Mouse (Mus musculus): Measurements from ENCODE around the gene Lingo3.

Gene Lingo3

DNA sequence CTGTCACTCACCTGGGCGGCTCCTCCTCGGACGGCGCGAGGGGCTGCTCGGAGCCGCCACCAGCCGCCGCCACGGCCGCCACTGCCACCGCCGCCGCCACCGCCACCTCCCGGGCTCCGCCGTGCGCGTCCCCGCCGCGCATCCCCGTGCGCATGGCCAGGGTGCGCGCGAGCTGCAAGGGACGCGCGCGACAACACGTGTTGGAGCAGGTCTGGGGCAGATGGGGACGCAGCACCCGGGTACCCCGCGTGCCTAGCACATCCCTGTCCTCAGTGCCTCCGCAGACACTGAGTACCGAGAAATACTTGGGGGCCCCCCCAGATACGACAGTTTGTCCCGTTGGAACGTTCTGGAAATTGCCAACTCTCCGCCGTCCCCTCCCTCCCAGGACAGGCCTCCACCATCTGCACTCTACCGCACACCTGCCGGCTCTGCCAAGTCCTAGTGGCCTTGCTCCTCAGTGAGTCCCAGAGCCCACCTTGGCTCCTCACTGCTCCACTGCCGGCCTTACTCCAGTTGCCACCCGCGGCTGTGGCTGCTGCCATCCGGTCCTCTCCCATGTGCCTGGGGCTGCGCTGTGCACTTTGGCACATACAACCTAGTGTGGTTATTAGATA, at the start of gene Lingo3:
TSS of gene Lingo3 (minus strand) at position 109 of the 617 bp plus-strand sequence.
- no peak for DNase-seq

DNA sequence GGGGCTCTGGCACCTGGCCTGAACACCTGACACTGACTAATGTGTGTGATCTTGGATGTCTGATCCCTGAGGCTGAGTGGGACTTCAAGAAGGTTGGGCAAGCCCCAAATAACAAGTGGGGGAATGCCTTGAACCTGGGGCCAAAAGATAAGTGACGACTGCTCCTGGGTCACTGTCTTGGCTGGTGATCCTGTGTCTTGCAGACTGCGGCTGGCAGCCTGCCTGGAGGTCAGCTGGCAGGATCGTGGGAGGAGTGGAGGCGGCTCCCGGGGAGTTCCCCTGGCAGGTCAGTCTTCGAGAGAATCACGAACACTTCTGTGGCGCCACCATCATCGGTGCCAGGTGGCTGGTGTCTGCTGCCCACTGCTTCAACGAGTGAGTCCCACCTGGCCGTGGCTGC, 43.3 kb upstream of the Lingo3 start:
- DNase-seq = peak; percentile 84

DNA sequence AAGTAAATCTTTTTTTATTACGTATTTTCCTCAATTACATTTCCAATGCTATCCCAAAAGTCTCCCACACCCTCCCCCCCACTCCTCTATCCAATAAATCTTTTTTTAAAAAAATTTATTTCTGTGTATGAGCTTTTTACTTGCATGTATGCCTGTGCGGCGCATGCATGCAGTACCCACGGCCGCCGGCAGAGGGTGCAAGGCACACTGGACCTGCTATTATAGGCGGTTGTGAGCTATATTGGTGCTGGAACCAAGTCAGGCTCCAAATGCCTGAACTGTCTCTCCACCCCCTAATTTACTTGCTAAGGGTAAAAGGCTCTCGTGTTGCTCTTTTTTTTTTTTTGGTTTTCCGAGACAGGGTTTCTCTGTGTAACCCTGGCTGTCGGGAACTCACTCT, 37.5 kb upstream of the Lingo3 start:
- peak; percentile 82 for DNase-seq

DNA sequence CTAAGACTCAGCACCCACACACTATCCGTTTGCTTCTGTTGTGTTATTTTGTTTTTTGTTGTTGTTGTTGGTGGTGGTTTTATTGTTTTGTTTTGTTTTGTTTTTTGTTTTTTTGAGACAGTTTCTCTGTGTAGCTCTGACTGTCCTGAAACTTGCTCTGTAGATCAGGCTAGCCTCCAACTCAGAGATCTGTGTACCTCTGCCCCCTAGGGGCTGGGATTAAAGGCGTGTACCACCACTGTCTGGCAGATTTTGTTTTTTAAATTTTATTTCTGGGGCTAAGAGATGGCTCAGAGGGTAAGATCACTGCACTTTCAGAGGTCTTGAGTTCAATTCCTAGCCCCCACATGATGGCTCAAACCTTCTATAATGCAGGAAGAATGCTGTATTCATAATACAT, 37.1 kb upstream of the Lingo3 start:
- DNase-seq = no peak

DNA sequence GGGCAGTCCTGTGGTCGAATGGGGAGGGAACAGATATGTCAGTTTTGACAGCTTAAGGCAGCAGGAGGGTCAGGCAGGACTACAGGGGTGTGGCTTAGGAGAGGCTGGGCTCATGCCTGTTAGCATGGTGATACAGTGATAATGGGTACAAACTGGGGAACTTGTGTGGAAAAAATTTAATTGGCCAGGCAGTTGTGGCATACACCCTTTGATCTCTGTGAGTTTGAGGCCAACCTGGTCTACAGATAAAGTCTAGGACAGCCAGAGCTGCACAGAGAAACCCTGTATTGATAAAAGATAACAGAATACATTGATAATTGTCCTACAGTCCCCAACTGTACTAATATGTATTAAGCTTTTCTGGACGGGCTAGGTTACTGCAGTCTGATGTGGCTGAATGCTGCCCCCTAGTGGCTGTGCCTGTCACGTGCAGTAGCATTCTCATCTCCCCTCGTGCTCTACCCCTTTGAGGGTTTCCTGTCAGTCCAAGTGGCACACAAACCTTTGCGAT, 36.3 kb upstream of the Lingo3 start:
- DNase-seq = peak; percentile 71

DNA sequence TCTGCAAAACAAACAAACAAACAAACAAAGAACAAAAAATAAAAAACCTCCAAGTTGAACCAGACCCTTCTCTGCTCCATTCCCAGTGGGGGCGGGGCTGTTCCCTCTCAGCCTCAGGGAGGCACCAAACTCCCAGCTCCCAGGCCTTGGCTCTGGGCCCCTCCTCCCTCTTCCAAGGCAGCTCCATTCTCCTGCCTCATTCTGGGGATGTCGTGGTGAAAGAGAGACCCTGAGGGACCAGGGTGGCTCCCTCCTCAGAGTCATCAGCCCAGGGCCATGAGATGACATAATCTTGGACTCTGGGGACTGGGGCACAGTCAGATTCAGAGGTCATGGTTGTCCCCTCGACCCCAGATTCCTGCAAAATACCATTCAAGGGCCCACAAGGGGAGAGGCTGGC, 32.8 kb upstream of the Lingo3 start:
- no peak for DNase-seq

DNA sequence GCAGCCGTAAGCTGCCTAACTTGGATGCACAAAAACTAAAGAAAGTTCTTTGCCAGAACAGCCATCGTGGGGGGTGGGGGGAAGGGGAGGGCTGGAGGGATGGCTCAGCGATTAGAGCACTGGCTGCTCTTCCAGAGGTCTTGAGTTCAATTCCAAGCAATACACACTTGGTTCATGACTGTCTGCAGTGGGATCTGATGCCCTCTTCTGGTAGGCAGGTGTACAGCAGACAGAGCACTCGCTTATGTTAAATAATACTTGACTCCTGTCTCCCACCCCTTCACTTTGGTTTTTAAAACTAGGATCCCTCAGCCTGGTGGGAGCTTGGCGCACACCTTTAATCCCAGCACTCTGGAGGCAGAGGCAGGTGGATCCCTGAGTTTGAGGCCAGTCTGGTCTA, 32.2 kb upstream of the Lingo3 start:
- DNase-seq = peak; percentile 67

DNA sequence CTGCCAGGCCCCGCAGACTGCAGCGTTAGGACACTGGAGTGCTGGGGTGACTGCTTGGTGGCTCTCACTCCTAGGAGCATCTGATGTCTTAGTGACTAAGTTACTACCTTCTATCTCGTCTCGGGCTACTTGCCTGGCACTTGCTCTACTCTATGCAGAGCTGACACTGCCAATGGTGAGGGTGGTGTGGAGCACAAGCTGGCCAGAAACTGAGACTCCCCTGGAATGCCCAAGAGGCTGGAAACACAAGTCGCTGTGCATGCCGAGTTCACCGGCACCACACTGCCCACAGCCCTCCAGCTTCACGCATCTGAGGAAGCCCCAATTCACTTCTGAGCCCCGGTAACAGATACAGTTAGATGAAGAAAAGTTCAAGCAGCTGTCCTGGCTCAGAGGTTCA, 30.2 kb upstream of the Lingo3 start:
- DNase-seq = no peak

DNA sequence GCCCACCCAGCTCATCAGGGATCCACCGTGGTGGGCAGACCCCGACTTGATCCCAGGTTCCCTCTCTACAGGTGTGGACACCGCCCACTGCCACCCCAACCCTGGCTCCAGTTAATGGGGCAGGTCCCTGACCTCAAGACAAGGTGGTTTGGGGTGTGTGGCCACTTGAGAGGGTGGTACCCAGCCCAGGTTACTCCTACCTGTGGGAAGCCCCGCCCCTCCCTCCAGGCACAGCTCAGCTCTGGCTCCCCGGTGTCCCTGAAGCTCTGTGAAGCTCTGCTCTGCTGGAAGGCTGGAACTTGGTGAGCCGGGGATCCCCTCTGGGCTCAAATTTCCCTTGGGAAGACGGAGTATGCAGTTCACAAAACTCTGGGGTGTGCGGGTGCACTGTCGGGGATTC, 27.7 kb upstream of the Lingo3 start, which contains the start of gene Tmprss9:
TSS of gene Tmprss9 (plus strand) at position 268 of the 400 bp plus-strand sequence.
- peak; percentile 36 for DNase-seq

DNA sequence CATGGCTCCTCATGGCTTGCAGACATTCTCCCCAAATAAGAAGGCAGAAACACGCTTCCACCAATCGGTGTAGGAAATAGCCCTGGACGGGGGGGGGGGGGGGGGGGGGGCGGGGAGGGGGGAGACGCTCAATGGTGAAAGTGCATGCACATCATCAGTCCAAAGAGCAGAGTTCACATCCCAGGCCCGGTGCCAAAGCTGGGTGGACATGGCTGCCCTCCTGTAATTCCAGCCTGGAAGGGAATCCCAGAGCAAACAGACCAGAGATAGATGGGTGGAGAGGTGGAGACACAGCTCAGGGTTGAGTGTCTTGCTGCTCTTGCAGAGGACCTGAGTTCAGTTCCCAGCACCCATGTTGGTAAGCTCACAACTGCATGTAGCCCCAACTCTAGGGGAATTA, 27.2 kb upstream of the Lingo3 start:
- DNase-seq = peak; percentile 92

DNA sequence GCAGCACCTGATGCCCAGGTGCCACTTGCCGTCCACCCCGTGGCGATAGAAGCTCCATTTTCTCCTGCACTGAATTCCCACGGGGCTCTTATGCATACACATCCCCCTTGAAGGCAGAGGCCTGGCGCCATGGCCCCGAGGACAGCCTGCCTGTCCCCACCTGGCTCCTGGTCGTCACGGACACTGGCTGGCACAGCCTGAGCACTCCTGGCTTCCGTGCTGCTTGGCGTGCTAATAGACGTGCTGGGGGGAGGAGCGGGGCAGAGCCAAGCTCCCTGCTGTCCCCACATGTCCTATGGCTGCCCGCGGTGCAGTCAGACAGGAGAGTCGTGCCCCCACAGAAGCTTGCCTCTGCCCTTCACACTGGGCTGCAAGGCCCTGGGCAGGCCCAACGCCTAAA, 20.6 kb upstream of the Lingo3 start:
- DNase-seq = no peak

DNA sequence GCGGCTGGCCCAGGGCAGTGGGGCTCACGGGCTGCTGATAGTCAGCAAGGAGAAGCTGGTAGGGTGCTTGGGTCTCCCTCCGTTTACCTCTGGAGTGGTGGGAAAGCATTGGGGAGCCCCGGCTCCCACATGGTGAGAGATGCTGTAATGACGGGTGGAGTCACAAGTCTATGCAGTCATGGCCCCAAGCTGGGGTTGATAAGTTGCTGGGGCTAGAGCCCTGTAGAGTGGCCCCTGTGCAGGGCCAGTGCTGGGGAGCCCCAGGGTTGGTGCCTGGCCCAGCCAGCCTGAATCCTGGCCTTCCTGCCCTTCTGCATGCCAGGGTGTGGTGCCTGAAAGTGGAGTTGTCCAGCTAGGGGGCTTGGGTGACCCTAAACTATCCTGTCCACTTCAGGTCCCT, 18.5 kb upstream of the Lingo3 start:
- no peak for DNase-seq

DNA sequence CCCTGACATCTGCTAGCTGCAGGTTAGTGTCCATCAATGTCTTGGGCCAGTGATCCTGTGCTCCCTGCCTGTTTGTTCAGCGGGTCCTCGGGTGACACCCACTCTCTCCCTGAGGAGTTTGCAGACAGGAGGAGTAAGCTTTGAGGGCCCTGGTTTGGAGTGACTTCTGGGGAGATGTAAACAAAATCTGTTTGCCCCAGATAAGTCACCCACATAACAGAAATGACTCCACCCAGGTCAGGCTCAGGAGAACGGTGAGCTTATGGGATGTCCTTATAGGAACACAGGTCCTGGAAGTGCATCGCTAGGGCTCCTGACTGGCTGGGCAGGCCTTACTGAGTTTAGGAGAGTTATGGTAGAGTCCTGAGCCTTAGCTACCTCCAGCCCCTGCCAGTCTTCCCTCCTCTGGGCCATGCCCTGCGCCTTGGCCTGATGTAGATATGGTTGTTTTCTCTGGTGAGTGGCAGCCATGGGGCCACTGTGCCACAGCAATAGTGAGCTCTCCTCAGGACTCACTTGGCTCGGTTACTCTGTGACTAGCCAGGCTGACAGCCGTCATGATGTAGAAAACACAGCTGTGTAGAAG, 14.6 kb upstream of the Lingo3 start:
- DNase-seq = no peak

DNA sequence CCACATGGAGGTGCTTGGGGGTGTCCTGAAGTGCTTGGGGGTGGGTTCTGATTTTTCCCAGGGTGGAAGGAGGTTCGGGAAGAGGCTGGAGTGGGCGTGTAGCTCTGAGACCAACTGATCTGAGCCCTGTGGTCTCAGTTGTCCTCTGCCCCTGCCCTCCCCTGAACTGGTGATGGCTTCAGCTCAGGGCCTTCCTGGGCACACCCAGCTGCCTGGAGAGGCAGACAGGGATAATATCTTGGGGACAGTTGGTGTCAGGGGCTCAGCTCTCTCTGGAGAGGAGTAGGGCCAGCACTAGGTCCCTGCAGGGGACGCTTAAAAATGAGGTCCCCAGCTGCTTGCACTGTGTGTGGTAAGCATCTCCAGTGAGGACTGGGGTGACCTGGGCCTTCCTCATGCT, 14.0 kb upstream of the Lingo3 start:
- DNase-seq = no peak

DNA sequence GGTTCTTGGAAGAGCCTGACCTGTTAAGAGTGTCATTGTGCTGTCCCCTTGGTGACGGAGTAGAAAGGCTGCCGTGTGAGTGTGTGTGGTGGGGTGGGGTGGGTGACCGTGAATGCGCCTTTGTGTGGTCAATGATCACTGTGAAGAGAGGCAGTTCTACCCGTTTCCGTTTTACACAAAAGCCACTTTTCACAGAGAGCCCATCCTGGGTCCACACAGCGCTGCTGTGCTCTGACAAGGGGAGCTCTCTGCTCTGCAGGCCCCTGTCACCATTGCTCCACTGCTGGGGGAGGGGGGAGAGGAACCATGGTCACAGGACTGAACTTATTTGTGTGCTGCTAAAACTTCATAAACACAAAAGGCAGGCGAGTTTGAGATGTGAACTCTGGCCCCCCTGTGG, 13.5 kb upstream of the Lingo3 start:
- no peak for DNase-seq

DNA sequence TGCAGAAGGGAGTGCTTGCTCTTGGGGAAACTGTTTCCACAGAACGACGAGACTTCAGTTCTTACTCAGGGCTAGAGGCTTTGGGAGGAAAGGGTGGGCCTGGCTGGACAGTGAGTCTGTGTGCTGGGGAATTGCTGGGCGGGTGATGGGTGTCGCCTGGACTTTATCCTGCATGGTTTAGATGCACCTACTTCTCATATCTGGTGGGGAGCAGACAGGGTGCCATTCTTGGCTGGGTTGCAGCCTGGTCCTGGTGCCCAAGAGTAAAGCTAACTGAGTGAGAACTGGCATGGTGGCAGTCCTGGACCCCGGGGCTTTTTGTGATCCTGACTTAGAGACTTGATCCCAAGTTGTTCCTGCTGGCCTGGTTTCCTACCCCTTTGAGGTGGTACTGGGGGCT, 13.1 kb upstream of the Lingo3 start:
- no peak for DNase-seq

DNA sequence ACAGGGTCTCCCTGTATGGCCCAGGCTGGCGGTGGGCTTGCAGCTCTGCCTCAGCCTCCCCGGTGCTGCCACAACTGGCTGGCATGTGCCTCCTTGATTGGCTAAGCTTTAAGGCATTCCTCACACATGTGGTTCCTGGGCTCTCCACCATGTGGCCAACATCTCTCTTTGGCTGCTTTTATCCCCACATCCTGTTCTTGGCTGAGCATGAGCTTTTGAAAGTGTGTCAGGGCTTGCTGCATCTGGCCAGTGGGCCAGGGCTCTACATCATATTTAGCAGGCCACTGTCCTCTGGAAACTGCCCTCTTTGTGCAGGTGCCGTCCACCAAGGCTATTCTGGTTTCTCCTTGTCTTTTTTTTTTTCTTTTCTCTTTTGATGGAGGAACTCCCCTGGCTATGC, 12.4 kb upstream of the Lingo3 start:
- no peak for DNase-seq

DNA sequence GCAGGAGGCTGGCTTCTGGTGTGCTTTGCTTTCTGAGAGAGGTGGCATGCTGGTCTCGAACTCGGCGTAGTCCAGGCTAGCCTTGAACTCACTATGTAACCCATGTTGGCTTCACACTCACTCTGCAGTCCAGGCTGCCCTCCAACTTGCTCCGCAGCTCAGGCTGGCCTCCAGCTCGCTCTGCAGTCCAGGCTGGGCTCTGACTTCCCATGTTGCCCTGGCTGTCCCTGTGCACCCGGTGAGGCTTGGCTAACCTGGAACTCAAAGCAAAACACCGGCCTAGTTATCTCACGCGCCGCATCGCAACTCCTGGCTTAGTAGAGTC, 11.9 kb upstream of the Lingo3 start:
- DNase-seq = no peak

DNA sequence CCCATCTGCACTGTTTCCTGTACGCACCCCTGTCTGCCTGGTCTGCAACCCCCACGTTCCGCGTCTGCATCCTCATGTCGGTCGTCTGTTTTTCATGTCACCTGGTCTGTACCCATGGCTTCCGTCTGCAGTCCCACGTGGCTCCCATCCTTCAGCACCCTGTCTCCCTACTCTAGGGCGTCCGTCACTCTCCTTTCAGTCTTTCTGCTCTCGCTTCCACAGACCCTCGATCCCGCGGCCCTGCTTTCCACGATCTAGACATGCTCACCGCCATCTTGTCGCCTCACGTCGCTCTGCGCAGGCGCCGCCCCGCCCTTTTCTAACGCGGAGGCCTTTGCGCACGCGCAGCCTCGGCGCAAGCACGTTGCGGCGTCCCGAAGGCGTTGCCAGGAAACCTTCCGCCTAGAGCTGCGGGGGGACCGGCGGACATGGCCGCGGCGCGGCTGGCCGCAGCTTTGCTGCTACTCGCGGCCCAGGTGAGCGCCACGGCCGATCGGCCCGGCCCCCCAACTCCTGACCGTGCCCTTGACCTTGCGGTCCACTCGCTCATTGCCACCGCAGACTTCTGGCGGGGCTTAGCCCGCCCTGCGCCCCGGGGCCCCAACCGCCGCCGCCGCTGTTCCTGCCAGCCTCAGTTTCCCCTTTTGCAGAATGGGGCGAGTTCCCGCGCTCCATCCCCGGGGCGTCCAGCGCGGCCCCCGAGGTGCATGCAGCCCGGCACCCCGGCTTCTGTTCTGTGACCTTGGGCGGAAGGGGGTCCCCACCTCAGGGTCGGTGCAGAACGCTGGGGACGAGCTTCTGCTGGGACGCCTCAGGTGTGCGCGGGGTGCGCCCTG, 11.3 kb upstream of the Lingo3 start, which contains the start of the genes Lsm7 and Sppl2b:
TSS of gene Lsm7 (minus strand) at position 297 of the 836 bp plus-strand sequence.
TSS of gene Sppl2b (plus strand) at position 363 of the 836 bp plus-strand sequence.
- DNase-seq = peak; percentile 96

DNA sequence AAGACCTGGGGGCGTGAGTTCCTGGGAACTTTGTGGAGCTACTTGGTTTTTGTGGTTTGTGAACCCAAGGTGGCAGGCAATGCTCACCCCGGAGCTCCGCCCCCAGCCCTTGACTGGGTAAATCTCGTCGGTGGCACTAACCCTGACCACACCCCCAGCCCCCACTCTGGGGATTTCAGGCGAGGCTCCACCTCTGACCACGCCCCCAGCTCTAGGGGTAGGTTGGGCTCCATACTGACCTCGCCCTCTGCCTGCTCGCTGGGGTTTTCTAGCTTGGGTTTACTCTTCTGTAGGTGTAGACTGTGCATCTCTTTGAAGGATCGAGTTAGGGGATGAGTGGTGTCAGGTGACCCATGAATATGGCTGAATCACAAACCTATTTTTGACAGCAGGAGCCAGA, 4.7 kb upstream of the Lingo3 start:
- peak; percentile 60 for DNase-seq

DNA sequence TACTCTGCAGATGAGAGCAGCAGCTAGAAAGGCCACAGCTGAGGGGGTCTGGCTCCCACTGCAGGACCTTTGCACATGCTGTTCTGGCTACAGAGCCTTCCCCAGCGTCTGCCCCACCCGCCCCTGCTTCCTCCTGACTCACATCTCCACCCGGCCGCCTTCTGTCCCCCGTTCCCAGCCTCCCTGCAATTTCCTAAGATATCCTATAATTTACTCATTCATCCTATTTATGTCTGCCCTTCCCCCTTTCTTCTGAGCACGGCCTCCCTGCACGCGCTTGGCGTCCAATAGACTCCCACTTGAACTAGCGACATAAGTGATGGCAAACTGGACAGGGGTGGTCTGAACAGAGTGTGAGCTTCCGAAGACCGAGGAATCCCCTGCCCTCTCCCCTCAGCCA, 1.9 kb upstream of the Lingo3 start:
- no peak for DNase-seq

DNA sequence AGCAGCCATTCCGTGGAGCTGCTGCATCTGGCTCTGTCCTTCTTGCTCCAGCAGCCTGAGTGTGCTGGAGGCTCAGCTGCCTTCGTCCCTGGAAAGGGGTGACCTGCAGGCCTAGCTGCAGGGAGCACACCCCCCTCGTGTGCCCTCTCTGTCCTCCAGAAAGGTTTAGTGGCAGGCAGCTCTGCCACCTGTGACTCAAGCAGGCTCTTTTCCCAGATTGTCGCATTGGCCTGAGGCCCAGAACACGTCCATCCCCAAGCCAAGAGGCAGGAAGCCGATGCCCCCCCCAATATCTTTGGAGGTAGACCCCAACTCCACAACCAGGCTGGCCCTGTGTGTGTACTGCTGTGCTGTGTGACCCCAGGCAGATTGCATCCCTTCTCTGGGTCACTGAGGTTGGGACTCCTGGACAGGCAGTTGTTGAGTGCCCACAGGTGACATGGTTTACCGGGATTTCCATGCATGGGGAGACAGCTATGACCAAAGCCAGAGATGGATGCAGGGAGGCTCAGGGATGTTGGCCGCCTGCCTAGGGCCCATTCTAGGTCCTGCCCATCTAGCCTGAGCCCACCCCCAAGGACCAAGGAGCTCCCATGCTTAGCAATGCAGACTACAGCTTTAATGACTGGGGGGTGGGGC, 1.3 kb upstream of the Lingo3 start:
- DNase-seq = no peak

Measured in kidney, adult 9 months (tissue).